Comparison of ENCODE assay signal across 15 mouse cellular contexts in the genomic region with DNA sequence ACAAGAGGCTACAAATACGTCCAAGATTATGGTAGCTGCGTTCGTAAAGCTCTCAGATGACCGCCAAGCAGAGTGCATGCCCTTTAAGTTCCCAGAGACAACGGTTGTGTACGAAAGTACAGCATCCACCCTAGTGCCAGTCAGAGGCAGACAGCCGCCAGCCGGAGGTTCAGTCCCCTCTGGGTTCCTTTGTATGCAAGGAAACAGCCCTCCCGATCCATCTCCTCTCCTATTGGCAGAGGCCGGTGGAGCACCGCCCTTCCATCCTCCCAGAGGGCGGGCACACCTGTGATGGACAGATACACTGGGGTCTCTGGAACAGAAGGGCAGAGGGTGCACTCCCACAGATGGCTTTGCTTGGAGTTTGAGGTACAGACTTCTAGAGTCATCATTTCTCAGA. TPM values are rescaled to one million over a fixed set of nuclear protein-coding genes. Genes with fewer than 3 reads are reported as not detected.
A peak's percentile ranks its signal among the peaks of the same experiment; 100 is the strongest.
DNase-seq lines count a peak whose midpoint lies in the region; ATAC-seq lines count a peak whose summit lies in the region.
"Had no signal": no experiment of that assay in that cellular context is flagged by ENCODE, and none has a peak within 500 bp of the region (broad histone marks: within the 10 kb centered on the region; RNA-seq: fewer than 3 reads in every experiment).

No protein-coding gene starts in this region.

- peaks cover 2% of the 10 kb centered on the region; the same call in 1 of the 2 replicates for H3K27me3 ChIP-seq in hindbrain, embryonic 11.5 days (ENCODE audit: control insufficient read depth, insufficient read depth, low read length)
- H3K27me3 ChIP-seq in hindbrain, embryonic 14.5 days (ENCODE audit: control insufficient read depth, insufficient read depth, low read length) = peaks cover 4% of the 10 kb centered on the region; the same call in 1 of the 2 replicates
- H3K27me3 ChIP-seq in forebrain, embryonic 16.5 days (replicated peaks; ENCODE audit: control insufficient read depth, insufficient read depth, low read length) = peaks cover 2% of the 10 kb centered on the region; the same call in 1 of the 2 replicates
- no peaks in the 10 kb centered on the region for H3K27me3 ChIP-seq in midbrain, embryonic 14.5 days (ENCODE audit: control insufficient read depth, insufficient read depth, low read length)

- H3K36me3 ChIP-seq in hindbrain, embryonic 11.5 days (ENCODE audit: control insufficient read depth, insufficient read depth, low read length) = no peaks in the 10 kb centered on the region
- no peaks in the 10 kb centered on the region for H3K36me3 ChIP-seq in hindbrain, embryonic 14.5 days (replicated peaks; ENCODE audit: control insufficient read depth, insufficient read depth)
- H3K36me3 ChIP-seq in forebrain, embryonic 16.5 days (ENCODE audit: control insufficient read depth, insufficient read depth) = no peaks in the 10 kb centered on the region; the same call in 1 of the 2 replicates
- no peaks in the 10 kb centered on the region for H3K36me3 ChIP-seq in midbrain, embryonic 14.5 days (ENCODE audit: control insufficient read depth, insufficient read depth, low read length)
- H3K36me3 ChIP-seq: liver, embryonic 12.5 days had no signal

- H3K4me3 ChIP-seq in hindbrain, embryonic 11.5 days (ENCODE audit: low read depth, low read length) = no peak overlapping the region
- H3K4me3 ChIP-seq in hindbrain, embryonic 14.5 days (replicated peaks; ENCODE audit: low read length) = no peak overlapping the region
- H3K4me3 ChIP-seq in forebrain, embryonic 16.5 days (replicated peaks; ENCODE audit: low read length) = no peak overlapping the region
- no peak overlapping the region for H3K4me3 ChIP-seq in midbrain, embryonic 14.5 days (replicated peaks; ENCODE audit: low read depth, low read length)
- H3K4me3 ChIP-seq: liver, embryonic 12.5 days; myocyte had no signal

- no peak overlapping the region for H3K9ac ChIP-seq in hindbrain, embryonic 11.5 days (ENCODE audit: low read depth, low read length)
- no peak overlapping the region for H3K9ac ChIP-seq in hindbrain, embryonic 14.5 days
- H3K9ac ChIP-seq in forebrain, embryonic 16.5 days (replicated peaks; ENCODE audit: low read depth, low read length) = no peak overlapping the region
- H3K9ac ChIP-seq in midbrain, embryonic 14.5 days (replicated peaks; ENCODE audit: low read length) = no peak overlapping the region
- H3K9ac ChIP-seq: liver, embryonic 12.5 days had no signal

- DNase-seq in hindbrain, embryonic 11.5 days (ENCODE audit: low spot score) = peak; percentile 42
- no peak for DNase-seq in hindbrain, embryonic 14.5 days (ENCODE audit: low spot score)
- peak; percentile 66 for DNase-seq in embryo, embryonic 11 days
- peak; percentile 56 for DNase-seq in midbrain, embryonic 14.5 days
- no peak for DNase-seq in layer of hippocampus, postnatal 25 days (ENCODE audit: extremely low spot score in 1 of 2, low spot score in 1 of 2)
- DNase-seq in right cerebral cortex, postnatal 25 days = no peak
- DNase-seq in Muller cell, postnatal 12 days (ENCODE audit: inconsistent ontology term) = no peak
- DNase-seq: adrenal gland, postnatal 14 days; cerebellum, adult 11 months; kidney, postnatal 4 days; thymus, postnatal 25 days had no signal

- no peak overlapping the region for H3K27ac ChIP-seq in hindbrain, embryonic 11.5 days (ENCODE audit: low read depth, low read length)
- no peak overlapping the region for H3K27ac ChIP-seq in hindbrain, embryonic 14.5 days
- H3K27ac ChIP-seq in forebrain, embryonic 16.5 days (ENCODE audit: low read length) = no peak overlapping the region
- no peak overlapping the region for H3K27ac ChIP-seq in midbrain, embryonic 14.5 days (replicated peaks; ENCODE audit: low read depth, low read length)
- H3K27ac ChIP-seq: liver, embryonic 12.5 days had no signal

- no peaks in the 10 kb centered on the region for H3K9me3 ChIP-seq in hindbrain, embryonic 11.5 days (ENCODE audit: control insufficient read depth, low read length)
- H3K9me3 ChIP-seq in hindbrain, embryonic 14.5 days (ENCODE audit: control insufficient read depth, low read length) = peaks cover 7% of the 10 kb centered on the region; the same call in 1 of the 2 replicates
- H3K9me3 ChIP-seq in forebrain, embryonic 16.5 days (ENCODE audit: control insufficient read depth, low read length) = peaks cover 4% of the 10 kb centered on the region; the same call in 1 of the 2 replicates
- no peaks in the 10 kb centered on the region for H3K9me3 ChIP-seq in midbrain, embryonic 14.5 days (ENCODE audit: control insufficient read depth, low read length)

- no peak overlapping the region for H3K4me2 ChIP-seq in hindbrain, embryonic 11.5 days (replicated peaks; ENCODE audit: low read depth, low read length)
- H3K4me2 ChIP-seq in hindbrain, embryonic 14.5 days (replicated peaks) = no peak overlapping the region
- H3K4me2 ChIP-seq in forebrain, embryonic 16.5 days (ENCODE audit: low read length) = no peak overlapping the region
- H3K4me2 ChIP-seq in midbrain, embryonic 14.5 days (ENCODE audit: low read length) = no peak overlapping the region
- H3K4me2 ChIP-seq: liver, embryonic 12.5 days had no signal

- WGBS in hindbrain, embryonic 11.5 days = 59% methylated on average over 12 of the region's 12 CpGs
- 56% methylated on average over 12 of the region's 12 CpGs for WGBS in hindbrain, embryonic 14.5 days
- WGBS in forebrain, embryonic 16.5 days = 41% methylated on average over 12 of the region's 12 CpGs
- WGBS in midbrain, embryonic 14.5 days = 44% methylated on average over 12 of the region's 12 CpGs

- H3K4me1 ChIP-seq in hindbrain, embryonic 11.5 days (replicated peaks; ENCODE audit: control insufficient read depth, insufficient read depth, low read length) = peaks cover 7% of the 10 kb centered on the region; the same call in 1 of the 2 replicates
- H3K4me1 ChIP-seq in hindbrain, embryonic 14.5 days (replicated peaks; ENCODE audit: control insufficient read depth, insufficient read depth, low read length) = peaks cover 13% of the 10 kb centered on the region
- H3K4me1 ChIP-seq in forebrain, embryonic 16.5 days (replicated peaks; ENCODE audit: control insufficient read depth, insufficient read depth, low read length) = peaks cover 16% of the 10 kb centered on the region
- peaks cover 15% of the 10 kb centered on the region; the same call in 1 of the 2 replicates for H3K4me1 ChIP-seq in midbrain, embryonic 14.5 days (ENCODE audit: control insufficient read depth, insufficient read depth, low read length)
- H3K4me1 ChIP-seq: liver, embryonic 12.5 days had no signal

- peak; percentile 59; the same call in 1 of the 2 replicates for ATAC-seq in hindbrain, embryonic 11.5 days (ENCODE audit: low FRiP score)
- no peak for ATAC-seq in hindbrain, embryonic 14.5 days (ENCODE audit: low FRiP score)
- peak; percentile 69; the same call in 1 of the 2 replicates for ATAC-seq in forebrain, embryonic 16.5 days
- ATAC-seq in midbrain, embryonic 14.5 days (ENCODE audit: low FRiP score, low TSS enrichment) = no peak
- ATAC-seq: inflammation-experienced regulatory T-cells, adult 6 months; liver, embryonic 12.5 days had no signal

RNA-seq across cellular contexts. Expression of a gene that starts 26.1 kb away (rescaled TPM):
- polyA plus RNA-seq in hindbrain, embryonic 11.5 days (2014; fragmentation: Nextera tagmentation; extraction: Ambion mirVana) = 833 and 865 TPM in 2 replicates
- polyA plus RNA-seq in hindbrain, embryonic 14.5 days (2014; fragmentation: Nextera tagmentation; extraction: Ambion mirVana) = 694 and 869 TPM in 2 replicates
- 637 and 697 TPM in 2 replicates for polyA plus RNA-seq in forebrain, embryonic 16.5 days (2015; fragmentation: Nextera tagmentation; extraction: Ambion mirVana)
- polyA plus RNA-seq in midbrain, embryonic 14.5 days (2014; fragmentation: Nextera tagmentation; extraction: Ambion mirVana) = 707 and 859 TPM in 2 replicates
- total RNA-seq in layer of hippocampus, postnatal 25 days (2021) = 100 to 1,000 TPM; 761 to 890 TPM

RNA-seq across cellular contexts. Expression of a gene that starts 33.0 kb away (rescaled TPM):
- 15.3 and 16.0 TPM in 2 replicates for polyA plus RNA-seq in hindbrain, embryonic 11.5 days (2014; fragmentation: Nextera tagmentation; extraction: Ambion mirVana)
- 32.0 and 35.1 TPM in 2 replicates for polyA plus RNA-seq in hindbrain, embryonic 14.5 days (2014; fragmentation: Nextera tagmentation; extraction: Ambion mirVana)
- 25.1 and 27.5 TPM in 2 replicates for polyA plus RNA-seq in forebrain, embryonic 16.5 days (2015; fragmentation: Nextera tagmentation; extraction: Ambion mirVana)
- polyA plus RNA-seq in midbrain, embryonic 14.5 days (2014; fragmentation: Nextera tagmentation; extraction: Ambion mirVana) = 25.2 and 31.0 TPM in 2 replicates
- total RNA-seq in layer of hippocampus, postnatal 25 days (2021) = 10 to 100 TPM; 28.8 to 34.0 TPM

Comparison
In these comparisons a context has a peak if more than half of its experiments do, and no peak if none do; other contexts are left out.
1. ATAC-seq: peak in hindbrain, embryonic 11.5 days (single experiment) and forebrain, embryonic 16.5 days (single experiment); none in hindbrain, embryonic 14.5 days (single experiment) and midbrain, embryonic 14.5 days (single experiment).
2. DNase-seq: peak in hindbrain, embryonic 11.5 days (single experiment), embryo, embryonic 11 days (single experiment) and midbrain, embryonic 14.5 days (single experiment); none in hindbrain, embryonic 14.5 days (single experiment), layer of hippocampus, postnatal 25 days (0 of 2), right cerebral cortex, postnatal 25 days (single experiment) and Muller cell, postnatal 12 days (single experiment).